20 mouse cellular contexts compared by ENCODE assay signal in genomic region chr3:55515966-55516365, GRCm38 (mm10). TPM values are rescaled to one million over a fixed set of nuclear protein-coding genes. Genes with fewer than 3 reads are reported as not detected.
"Had no signal": no experiment of that assay in that cellular context is flagged by ENCODE, and none has a peak within 500 bp of the region (broad histone marks: within the 10 kb centered on the region; RNA-seq: fewer than 3 reads in every experiment).

No protein-coding gene starts in this region.

- H3K27ac ChIP-seq: hindbrain, postnatal 0 days; limb, embryonic 15.5 days; liver, embryonic 12.5 days; neural tube, embryonic 15.5 days; stomach, postnatal 0 days had no signal

- H3K9me3 ChIP-seq: limb, embryonic 15.5 days; liver, embryonic 12.5 days; midbrain, embryonic 12.5 days; neural tube, embryonic 15.5 days had no signal

- H3K36me3 ChIP-seq: limb, embryonic 15.5 days; liver, embryonic 12.5 days had no signal

- ATAC-seq: hindbrain, postnatal 0 days; liver, embryonic 12.5 days had no signal

- H3K9ac ChIP-seq: limb, embryonic 15.5 days; liver, embryonic 12.5 days; lung, embryonic 14.5 days; midbrain, embryonic 12.5 days; neural tube, embryonic 15.5 days had no signal

- DNase-seq: kidney, adult 8-10 months; kidney, postnatal 36 days; layer of hippocampus, adult 9-11 months; layer of hippocampus, postnatal 36 days; lung, embryonic 14.5 days; lung, postnatal 10 days; lung, postnatal 4 days; right cerebral cortex, adult 18-20 months; right cerebral cortex, postnatal 25 days; thymus, postnatal 14 days had no signal

- H3K4me1 ChIP-seq: liver, embryonic 12.5 days had no signal

- H3K27me3 ChIP-seq: limb, embryonic 15.5 days; liver, embryonic 12.5 days; midbrain, embryonic 12.5 days; neural tube, embryonic 15.5 days had no signal

- H3K4me3 ChIP-seq: limb, embryonic 15.5 days; liver, embryonic 12.5 days; midbrain, embryonic 12.5 days; neural tube, embryonic 15.5 days had no signal

- H3K4me2 ChIP-seq: limb, embryonic 15.5 days; liver, embryonic 12.5 days; lung, embryonic 14.5 days; midbrain, embryonic 12.5 days; neural tube, embryonic 15.5 days had no signal

RNA-seq across cellular contexts. Expression of gene Gm21954, which starts 44.0 kb away (rescaled TPM):
- polyA plus RNA-seq: hindbrain, postnatal 0 days; intestine, embryonic 14.5 days; limb, embryonic 15.5 days; liver, embryonic 12.5 days; liver, embryonic 16.5 days; lung, embryonic 14.5 days; midbrain, embryonic 12.5 days; neural tube, embryonic 11.5 days; neural tube, embryonic 15.5 days; small intestine, adult 2 months; stomach, postnatal 0 days had no signal
